Mouse (Mus musculus) brain, embryonic 18.5 days (tissue): ENCODE measurements around the gene Ntrk2.

Experiments
- DNase-seq: peaks from one replicate; pipeline ENCODE4 v3.0.0-alpha.2; 2012; ENCODE audit warnings: low read depth, low spot score

Ntrk2 gene

GRCm38 (mm10) chr13:58965826-58966225 is 159.5 kb downstream of the Ntrk2 start:
- no peak for DNase-seq

- DNase-seq, result no peak
Measured at GRCm38 (mm10) chr13:58966466-58966865, 160.1 kb downstream of the Ntrk2 start.

GRCm38 (mm10) chr13:58968168-58968567 is 161.8 kb downstream of the Ntrk2 start:
- DNase-seq, result no peak

GRCm38 (mm10) chr13:58971449-58971903 is 165.1 kb downstream of the Ntrk2 start:
- no peak for DNase-seq

- DNase-seq, result no peak
Measured at GRCm38 (mm10) chr13:58972511-58972910, 166.1 kb downstream of the Ntrk2 start.

GRCm38 (mm10) chr13:58996447-58996846 is 190.1 kb downstream of the Ntrk2 start:
- DNase-seq, result no peak

- no peak for DNase-seq
Measured at GRCm38 (mm10) chr13:58997763-58998162, 191.4 kb downstream of the Ntrk2 start.

GRCm38 (mm10) chr13:58999373-59000053 is 193.1 kb downstream of the Ntrk2 start:
- no peak for DNase-seq

- no peak for DNase-seq
Measured at GRCm38 (mm10) chr13:59002943-59003806, 196.8 kb downstream of the Ntrk2 start.

- DNase-seq, result no peak
Measured at GRCm38 (mm10) chr13:59003807-59004173, 197.4 kb downstream of the Ntrk2 start.

- no peak for DNase-seq
Measured at GRCm38 (mm10) chr13:59004579-59004978, 198.2 kb downstream of the Ntrk2 start.

GRCm38 (mm10) chr13:59009855-59010254 is 203.5 kb downstream of the Ntrk2 start:
- no peak for DNase-seq

GRCm38 (mm10) chr13:59010893-59011529 is 204.6 kb downstream of the Ntrk2 start:
- DNase-seq, result no peak

GRCm38 (mm10) chr13:59011530-59011903 is 205.1 kb downstream of the Ntrk2 start:
- DNase-seq, result peak; percentile 76

- no peak for DNase-seq
Measured at GRCm38 (mm10) chr13:59015360-59015759, 209.0 kb downstream of the Ntrk2 start.

GRCm38 (mm10) chr13:59017121-59017520 is 210.8 kb downstream of the Ntrk2 start:
- no peak for DNase-seq

GRCm38 (mm10) chr13:59022251-59023042 is 216.1 kb downstream of the Ntrk2 start:
- no peak for DNase-seq

- no peak for DNase-seq
Measured at GRCm38 (mm10) chr13:59025653-59026052, 219.3 kb downstream of the Ntrk2 start.

- DNase-seq, result no peak
Measured at GRCm38 (mm10) chr13:59027436-59027835, 221.1 kb downstream of the Ntrk2 start.

- no peak for DNase-seq
Measured at GRCm38 (mm10) chr13:59028546-59028945, 222.2 kb downstream of the Ntrk2 start.

- DNase-seq, result no peak
Measured at GRCm38 (mm10) chr13:59030574-59030973, 224.2 kb downstream of the Ntrk2 start.
